Mouse (Mus musculus) testis, postnatal 14 days (tissue): ENCODE measurements around the gene Cacna1s.

Experiments
- DNase-seq: peaks from one replicate; pipeline ENCODE4 v3.0.0; 2021; ENCODE audit warnings: low spot score

Gene Cacna1s

DNA sequence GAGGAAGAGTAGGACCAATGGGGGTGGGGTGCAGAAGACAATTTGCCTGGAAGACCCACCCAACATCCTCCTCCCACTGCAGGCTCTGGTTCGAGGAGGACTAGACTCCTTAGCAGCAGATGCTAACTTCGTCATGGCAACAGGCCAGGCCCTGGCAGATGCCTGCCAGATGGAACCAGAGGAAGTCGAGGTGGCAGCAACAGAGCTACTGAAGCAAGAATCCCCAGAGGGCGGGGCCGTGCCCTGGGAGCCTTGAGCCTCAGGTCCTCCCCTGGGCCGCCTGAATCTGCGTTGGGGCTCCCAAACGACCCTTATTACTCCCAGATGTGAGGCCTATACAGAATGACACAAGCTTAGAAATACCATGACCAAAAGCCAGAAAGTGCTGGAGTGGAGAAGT, 66.3 kb downstream of the Cacna1s start:
- DNase-seq = no peak

DNA sequence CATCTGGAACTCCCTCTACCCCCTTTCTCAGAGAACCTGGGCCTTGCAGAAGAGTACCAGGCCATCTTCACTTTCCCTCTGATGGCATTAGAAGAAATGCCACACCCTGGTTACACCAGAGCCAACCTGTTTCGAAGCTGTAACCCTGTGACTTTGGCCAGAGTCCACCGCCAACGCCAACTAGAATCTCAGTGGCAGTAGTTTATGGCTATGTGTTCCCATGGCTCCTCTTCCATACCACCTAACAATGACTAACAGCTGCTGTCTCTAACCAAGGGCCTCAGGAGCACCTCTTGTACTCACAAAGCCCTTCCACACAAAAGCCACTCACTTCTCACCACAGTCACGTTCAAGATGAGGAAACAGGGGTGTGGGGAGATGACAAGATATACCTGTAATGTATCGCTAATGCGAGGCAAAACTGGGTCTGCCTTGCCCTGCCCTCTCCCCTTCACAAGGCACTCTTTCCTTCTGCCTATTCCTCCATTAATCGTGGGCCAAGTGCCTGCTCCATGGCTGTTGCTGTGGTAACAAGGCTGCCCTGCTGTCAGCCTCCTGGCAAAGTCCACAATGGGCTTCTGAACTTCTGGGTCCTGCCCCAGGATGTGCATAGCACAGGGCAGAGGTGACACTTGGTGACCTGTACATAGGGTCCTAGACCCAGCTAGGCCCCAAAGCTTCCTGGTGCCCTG, 67.2 kb downstream of the Cacna1s start:
- no peak for DNase-seq

DNA sequence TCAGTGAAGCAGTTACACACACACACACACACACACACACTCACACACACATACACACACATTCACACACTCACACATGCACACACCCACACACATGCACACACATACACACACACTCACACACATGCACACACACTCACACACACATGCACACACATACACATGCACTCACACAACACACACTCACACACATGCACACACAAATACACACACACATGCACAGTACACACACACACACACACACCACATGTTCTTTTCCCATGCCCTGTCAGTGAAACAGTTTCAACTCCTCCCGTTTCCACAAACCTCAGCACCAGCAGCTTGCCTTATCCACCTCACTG, 67.7 kb downstream of the Cacna1s start:
- DNase-seq = no peak

DNA sequence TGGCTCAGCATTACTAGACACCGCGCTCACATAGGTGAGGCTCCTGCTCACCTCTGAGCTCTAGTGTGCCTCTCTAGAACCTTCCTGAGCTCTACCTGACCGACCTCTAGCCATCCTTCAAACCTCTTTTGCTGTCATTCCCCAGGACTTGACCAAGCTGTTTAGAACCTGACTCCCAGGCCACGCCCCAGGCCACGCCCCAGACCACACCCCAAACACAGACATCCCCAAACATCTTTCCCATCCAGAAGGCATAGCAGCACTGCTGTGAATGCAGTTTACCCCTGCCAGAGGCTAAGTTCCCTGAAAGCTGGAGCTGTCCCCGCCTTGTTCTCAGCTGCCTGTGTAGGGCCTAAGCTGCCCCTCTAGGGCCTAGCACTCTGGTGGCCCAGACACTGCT, 68.2 kb downstream of the Cacna1s start:
- DNase-seq = no peak

DNA sequence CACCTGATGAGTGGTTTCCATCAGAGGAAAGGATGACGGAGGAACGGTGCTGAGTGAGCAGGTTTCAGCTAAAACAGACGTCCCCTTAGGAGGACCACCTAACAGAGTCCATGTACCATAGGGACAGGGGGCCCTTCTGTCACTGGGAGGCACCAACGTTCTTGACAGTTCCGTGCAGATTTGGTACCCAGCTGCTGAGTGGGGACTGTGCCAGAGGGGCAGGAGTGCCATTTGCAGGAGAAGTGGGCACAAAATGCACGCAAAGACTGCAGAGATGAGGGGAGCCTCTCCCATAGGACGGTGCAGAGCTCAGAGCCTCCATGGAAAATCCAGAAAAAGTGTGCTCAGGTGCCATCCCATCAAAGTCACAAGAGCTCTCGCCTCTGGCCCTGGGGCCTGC, 69.5 kb downstream of the Cacna1s start:
- no peak for DNase-seq

DNA sequence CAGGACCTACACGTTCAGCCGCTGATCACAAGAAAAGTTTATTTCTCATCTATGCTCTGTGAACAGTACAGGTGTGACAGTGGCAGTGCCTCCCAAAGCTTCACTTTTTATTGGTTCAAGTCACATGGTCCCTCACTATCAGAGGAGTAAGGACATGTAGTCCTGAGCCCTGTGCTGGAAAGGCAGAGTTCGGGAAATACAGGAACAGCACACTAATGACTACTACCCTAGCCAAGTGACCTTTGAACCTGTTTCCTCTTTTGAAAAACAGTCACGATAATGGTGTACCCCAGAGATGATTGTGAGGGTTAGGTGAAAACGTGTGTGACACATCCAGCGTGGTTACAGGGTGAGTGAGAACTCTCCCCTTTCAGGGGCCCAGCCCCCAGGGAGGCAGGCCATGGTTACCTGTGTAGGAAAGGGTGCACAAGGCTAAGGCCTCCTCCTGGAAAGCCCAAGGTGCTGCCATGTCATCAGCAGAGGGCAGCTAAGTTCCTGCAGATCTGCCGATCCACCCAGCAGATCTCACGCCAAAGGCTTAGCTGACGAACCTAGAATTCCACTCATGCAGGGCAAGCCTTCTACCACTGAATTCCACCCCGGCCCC, 73.7 kb downstream of the Cacna1s start:
- DNase-seq = no peak

DNA sequence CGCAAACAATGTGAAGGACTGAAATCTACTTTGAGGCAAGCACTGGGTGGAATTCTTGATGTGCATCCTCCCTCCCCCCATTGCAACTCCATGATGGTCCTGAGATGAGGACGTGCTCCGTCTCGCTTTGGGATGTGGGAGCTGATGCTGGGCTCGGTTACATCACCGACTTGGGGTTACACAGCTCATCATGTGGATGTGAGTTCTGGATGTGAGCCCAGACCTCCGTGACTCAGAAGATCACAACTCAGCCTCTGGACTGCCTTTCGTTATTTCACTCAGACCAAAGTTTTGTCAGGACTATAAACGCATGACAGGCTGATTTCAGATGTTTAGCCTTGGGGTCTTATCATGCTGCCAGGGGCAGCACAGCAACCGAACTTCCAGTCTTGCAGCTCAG, 74.3 kb downstream of the Cacna1s start:
- DNase-seq = no peak

DNA sequence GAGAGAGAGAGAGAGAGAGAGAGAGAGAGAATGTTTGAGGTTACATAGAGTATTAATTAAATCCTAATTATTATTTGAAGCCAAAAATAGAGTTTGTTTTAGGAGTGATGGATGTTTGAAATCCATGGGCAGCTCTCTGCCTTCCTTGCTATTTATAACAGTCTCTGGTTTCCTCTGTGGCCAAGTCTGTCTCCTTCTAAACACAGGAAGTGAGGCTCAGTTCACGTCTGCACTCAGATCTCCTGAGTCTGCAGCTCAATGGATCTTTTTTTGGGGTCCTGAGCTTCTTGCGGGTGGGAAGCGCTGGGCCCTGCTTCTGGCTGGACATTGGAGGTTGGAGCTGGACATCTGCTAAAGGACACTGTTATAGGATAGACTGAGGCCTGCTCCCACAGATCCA, 75.3 kb downstream of the Cacna1s start:
- DNase-seq = no peak

DNA sequence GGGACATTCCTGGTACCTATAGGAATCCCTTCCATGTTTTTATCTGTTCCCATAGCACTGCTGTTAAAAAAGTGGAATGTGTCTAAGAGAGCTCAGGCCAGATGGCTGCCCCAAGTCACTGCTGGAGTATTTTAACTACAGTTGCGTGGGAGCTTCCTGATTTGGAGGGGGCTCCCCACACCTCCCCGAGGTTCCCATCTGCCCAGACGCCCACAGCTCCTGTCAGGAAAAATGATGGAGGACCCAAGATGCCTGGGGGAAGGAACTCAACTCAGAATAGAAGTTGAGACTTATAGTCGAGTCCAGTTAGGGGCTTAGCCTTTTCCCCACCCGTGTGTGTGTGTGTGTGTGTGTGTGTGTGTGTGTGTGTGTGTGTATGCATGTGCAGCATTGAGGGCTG, 75.9 kb downstream of the Cacna1s start:
- no peak for DNase-seq

DNA sequence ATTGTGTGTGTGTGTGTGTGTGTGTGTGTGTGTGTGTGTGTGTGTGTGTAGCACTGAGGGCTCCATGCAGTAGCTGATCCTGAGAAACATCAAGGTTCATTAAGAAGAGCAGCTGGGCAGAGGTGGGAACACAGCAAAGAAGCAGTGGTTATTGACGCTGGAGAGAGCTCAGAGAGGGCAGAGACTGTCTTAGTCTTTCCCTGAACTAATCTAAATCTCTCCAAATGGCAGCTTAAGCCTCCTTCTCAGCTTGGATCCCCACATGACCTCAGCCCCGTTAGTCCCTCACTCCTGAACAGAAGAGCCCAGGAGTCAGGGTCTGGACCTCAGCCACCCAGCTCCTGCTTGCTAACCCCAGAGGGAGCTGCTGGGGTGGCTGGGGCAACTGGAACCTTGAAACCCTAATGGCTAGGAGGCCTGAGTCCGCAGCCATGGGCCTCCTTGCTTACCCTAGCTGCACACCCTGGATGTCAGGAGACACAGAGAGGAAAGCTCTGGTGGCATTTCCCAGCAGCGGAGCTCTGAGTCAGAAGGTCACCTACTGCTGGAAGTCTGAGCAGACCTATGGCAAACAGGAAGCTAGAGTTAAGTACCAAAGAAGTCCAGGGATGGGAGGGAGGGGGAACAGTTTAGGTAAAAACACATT, 76.5 kb downstream of the Cacna1s start:
- no peak for DNase-seq

DNA sequence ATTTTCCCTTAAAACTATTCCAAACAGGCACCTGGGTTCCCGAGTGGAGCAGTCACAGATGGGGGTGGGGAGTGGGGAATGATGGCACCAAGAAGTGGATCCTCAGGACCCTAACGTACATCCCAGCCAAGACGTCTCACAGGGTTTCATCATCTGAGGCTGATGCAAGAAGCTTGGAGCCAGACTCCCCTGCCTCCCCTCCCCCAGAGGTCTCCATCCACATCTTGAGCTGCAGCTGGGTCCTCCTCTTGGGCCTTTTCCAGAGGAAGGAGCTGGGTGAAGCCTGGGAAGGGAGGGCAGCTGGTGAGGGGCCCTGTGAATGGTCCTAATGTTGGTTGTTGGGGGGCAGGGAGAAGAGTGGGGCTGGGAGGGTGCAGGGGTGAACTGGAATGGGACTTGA, 77.6 kb downstream of the Cacna1s start:
- no peak for DNase-seq

DNA sequence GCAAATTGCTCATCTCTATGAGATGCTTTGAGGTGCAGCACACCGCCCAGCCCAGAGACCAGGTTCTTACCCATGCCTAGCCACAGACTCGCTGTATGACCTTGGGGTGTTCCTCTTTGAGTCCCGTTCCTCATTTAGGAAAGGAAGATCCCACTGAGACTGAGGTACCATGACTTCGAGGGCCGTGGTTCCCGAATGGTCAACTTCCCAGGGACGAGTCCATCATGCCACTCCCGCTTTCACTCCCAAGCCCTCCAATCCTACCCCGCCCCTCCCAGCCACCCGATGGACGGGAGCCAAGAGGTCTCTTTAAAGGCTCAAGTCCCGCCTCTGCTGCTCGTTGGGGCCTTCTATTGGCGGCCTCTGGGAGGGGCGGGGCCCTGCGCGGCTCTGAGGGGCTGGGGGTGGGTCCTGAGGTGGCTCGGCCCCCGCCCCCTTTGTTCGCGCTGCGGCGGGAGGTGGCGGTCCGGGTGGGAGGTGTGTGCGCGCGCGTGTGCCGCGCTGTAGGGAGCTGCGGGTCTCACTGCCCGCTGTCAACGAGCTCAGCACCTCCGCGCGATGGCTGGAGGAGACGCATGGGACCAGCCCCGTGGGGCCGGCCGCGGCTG, 78.5 kb downstream of the Cacna1s start, which contains the start of gene Kif21b:
TSS of gene Kif21b (plus strand) at position 439 of the 608 bp plus-strand sequence.
- peak; percentile 87 for DNase-seq

DNA sequence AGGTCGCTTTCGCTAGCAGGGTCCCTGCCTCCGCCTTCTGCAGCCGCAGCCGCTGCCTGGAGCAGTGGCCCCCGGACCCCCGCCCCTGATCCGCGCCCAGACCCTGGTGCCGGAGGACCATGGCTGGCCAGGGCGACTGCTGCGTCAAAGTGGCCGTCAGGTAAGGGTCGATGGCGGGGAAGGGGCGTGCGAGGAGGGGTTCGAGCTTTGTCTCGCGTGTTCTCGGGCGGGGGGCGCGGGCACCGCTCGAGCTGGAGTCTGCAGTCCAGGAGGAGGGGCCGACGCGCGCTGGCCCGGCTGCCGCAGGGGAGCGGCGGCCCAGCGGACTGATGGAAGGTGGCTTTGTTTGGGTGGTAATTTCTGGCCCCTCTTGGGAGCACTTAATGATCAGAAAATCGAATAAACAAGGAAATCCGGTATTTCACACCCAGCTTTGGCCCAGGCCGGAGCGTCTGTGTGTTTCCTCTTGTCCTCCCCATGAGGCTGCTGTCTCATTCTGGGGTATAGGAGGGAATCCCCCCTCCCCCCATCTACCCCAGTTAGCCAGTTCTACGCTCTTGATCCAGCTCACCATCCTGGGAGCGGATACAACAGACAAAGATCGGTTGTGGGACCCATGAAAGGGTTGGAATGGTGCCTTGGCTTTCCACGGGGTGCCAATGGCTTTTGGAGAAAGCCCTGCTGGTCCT, 79.2 kb downstream of the Cacna1s start:
- no peak for DNase-seq

DNA sequence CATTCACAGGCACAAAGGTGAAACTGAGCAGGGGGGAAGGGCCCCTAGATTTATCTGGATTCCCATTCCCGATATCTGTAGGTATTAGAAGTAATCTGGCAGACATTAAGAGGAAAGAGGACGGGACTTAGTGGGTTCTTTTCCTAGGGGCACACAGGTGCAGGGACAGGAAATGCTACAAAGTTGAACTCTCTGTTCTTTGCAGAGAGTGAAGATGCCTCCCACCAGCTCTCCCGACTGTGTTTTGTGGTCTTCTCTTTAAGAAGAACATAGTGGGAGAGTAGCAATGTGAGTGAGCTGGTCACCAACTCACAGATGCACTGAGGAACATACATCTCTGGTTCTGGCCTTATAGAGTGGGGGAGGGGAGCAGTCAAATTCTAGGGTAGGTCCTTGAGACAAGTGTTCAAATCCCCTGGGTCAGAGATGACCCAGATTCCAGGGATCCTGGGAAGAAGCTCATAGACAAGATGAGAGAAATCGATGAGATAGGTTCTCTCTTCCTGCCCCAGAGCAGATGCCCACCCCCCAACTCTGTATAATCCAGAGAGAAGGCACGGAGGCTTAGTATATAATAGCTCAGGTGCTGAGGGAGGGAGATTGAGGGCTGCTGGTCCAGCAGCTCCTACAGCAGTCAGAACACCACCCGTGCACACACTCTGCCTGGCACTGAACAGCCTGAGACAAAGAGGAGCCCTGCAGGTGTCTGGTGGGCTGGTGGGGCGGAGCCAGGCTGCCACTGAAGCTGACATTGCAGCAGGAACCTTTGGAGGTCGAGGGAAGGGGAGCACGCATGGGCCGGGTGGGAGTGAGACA, 80.0 kb downstream of the Cacna1s start:
- no peak for DNase-seq

DNA sequence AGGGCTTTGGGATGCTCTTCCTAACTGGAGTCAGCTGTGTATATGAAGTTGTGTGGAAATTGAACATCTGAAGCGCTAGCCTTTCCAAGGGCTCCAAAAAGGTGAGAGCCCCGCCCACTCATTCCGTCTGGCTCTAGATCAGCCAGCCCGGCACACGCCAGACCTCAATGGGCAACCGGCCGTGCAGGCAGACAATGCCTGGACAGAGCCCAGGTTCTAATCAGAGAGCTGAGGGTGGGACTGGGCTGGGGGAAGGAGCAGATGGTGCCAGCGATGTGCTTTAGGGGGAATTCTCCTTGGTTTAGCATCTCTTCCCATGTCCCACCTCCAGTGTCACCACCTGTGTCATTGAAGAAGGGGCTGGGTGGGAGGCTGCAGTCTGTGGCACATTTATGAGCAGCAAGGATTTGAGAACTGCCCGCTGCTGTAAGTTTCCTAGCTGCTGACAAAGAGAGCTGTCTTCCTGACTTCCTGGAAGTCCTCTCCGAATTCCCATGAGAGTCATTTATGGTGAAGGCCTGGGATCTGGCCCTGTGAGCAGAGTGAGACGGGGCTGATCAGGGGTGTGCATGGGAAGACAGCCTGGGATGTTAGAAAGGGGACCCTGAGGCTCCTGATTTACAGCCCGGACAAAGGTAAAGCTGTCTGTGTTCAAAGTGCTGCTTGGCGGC, 81.2 kb downstream of the Cacna1s start:
- DNase-seq = no peak

DNA sequence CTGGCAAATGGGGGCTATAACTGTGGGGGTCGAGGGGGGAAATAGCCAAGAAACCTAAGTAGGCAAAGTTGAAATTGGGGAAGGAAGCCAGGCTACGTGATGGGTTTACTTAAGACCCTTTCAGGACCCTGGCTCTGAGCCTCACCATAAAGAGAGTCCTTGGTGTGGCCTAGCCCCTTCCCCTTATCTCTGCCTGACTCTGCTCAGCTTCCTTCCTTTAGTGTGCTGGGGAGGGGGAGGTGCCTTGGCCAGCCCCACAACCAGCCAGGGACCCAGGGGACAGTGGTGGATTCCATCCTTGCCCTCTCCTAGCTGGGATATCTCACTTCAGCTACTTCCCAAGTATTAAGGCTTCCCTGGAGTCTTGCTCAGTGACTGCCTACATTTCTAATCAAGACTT, 82.0 kb downstream of the Cacna1s start:
- DNase-seq = no peak

DNA sequence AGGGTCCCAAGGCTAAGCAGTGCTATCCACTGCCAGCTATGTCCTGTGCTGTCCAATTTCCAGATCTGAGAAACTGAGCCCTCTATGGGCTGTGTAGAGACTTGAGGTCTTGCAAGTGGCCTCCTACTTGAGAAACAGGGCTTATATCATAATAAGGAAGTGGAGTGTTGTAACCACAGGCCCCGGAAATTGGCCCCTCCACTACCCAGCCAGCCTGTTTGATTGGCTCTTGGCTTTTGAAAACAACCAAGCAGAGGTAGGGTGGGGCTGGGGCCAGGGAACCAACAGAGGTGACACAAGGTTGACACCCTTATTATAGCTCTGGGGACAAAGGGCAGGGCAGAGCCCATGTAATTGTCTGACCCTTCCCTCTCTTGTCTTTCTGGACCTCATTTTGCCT, 82.5 kb downstream of the Cacna1s start:
- DNase-seq = no peak

DNA sequence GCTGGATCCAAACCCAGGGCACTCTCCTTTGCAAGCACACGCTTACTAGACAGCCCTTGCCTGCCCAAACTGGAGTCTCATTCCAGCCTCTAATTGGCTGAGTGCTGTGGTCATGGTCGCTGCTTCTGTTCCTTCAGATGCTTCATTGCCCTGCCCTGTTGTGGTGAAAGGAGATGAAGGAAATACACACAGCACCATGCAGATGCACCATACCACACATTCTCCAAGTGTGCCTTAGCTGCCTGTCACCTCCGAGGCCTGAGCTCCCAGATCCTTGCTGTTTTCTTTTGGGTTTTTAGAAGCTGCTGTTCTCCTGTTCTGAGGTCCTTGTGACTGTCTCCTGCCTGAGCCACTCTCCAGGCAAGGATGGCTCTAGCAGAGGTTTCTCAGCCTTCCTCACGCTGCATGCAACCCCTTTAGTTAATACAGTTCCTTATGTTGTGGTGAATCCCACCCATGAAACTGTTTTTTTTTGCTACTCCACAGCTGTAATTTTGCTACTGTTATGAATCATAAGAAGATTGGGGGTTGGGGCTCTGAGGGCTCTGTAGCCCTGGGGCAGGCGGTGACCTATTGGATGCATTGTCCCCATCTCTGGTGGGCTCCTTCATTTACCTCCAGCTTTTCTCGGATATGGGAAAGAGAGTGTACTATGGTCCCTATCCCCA, 83.4 kb downstream of the Cacna1s start:
- no peak for DNase-seq

DNA sequence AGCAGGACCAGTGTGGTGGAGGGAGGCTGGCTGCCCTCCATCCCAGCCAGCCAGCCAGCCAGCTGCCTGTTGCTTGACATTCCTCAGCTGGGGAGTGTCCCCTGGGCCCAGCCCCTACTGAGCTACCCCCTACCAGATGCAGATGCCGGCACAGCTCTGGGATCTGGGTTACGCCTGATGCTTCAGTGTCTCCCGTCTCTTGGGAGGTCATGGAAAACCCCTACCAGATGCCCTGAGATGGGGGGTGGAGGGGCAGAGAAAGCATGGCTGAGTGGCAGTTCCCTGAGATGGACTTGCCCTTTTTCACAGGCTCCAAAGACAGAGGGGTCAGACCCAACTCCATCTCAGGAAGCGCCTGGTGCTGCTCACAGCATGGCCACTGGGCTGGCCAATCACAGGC, 84.0 kb downstream of the Cacna1s start:
- no peak for DNase-seq

DNA sequence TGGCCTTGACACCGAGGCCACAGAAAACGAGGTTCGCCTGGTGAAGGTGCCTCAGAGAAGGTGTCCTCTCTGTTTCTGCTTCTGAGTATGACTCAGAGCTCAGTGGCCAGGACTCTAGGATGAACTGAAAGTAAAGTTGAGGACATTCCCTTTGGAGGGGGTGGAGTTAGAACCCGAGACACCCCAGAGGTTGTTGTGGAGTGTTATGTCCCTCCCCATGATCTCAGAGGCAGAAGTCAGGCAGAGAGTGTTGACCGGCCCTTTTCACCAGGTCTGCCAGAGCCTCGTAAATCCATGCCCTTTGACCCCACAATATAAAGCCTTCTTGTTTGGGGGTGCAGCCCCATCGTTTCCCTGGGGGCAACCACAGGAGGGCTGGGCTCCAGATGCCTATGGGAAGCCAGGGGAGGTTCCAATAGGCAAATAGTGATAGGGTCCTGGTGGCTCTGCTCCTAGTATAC, 84.6 kb downstream of the Cacna1s start:
- no peak for DNase-seq

DNA sequence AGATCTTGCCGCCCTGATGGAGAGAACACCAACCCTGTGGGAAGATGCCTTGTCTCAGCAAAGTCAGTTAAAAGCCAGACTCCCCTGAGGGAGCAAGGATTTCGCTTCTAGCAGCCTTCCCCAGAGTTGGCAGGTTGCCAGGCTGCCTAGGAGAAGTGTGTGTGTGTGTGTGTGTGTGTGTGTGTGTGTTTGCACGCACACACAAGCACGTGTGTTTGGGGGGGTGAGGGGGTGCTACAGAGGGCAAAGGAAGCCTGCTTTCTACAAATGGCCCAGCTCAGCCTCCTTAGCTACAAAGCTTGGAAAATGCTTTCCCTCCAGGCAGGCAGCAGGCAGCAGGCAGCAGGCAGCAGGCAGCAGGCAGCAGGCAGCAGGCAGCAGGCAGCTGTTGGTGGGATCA, 85.0 kb downstream of the Cacna1s start:
- DNase-seq = no peak
